Mouse (Mus musculus): Measurements from ENCODE around the gene Pcbp3. TPM values are rescaled to one million over a fixed set of nuclear protein-coding genes. Genes with fewer than 3 reads are reported as not detected.

The Pcbp3 gene
- polyA plus RNA-seq, 1 experiment = 0.32 TPM

GRCm38 (mm10) chr10:76842087-76842486 lies 119.6 kb downstream of the Pcbp3 start:
- H3K9me3 ChIP-seq (ENCODE audit: control insufficient read depth, low read length) = no peaks in the 10 kb centered on the region
- no peak overlapping the region for H3K4me3 ChIP-seq (replicated peaks)
- H3K27me3 ChIP-seq (ENCODE audit: control insufficient read depth) = no peaks in the 10 kb centered on the region
- H3K36me3 ChIP-seq (ENCODE audit: control insufficient read depth) = no peaks in the 10 kb centered on the region
- no peaks in the 10 kb centered on the region for H3K4me1 ChIP-seq (ENCODE audit: control insufficient read depth)
- TF ChIP-seq TAL1 (IDR thresholded peaks at IDR 0.05; ENCODE audit: low read length) = no peak
- TF ChIP-seq GATA1 (IDR thresholded peaks at IDR 0.05; ENCODE audit: low read length) = no peak

GRCm38 (mm10) chr10:76841220-76841619 lies 120.5 kb downstream of the Pcbp3 start:
- TF ChIP-seq TAL1 (IDR thresholded peaks at IDR 0.05; ENCODE audit: low read length) (no peak), GATA1 (IDR thresholded peaks at IDR 0.05; ENCODE audit: low read length) (no peak)
- Histone ChIP-seq H3K4me3 (replicated peaks) (no peak overlapping the region), H3K9me3 (ENCODE audit: control insufficient read depth, low read length) (no peaks in the 10 kb centered on the region), H3K36me3 (ENCODE audit: control insufficient read depth) (no peaks in the 10 kb centered on the region), H3K4me1 (ENCODE audit: control insufficient read depth) (no peaks in the 10 kb centered on the region), H3K27me3 (ENCODE audit: control insufficient read depth) (no peaks in the 10 kb centered on the region)

- Histone ChIP-seq H3K4me1 (ENCODE audit: control insufficient read depth) (no peaks in the 10 kb centered on the region), H3K9me3 (ENCODE audit: control insufficient read depth, low read length) (no peaks in the 10 kb centered on the region), H3K36me3 (ENCODE audit: control insufficient read depth) (no peaks in the 10 kb centered on the region), H3K4me3 (replicated peaks) (no peak overlapping the region), H3K27me3 (ENCODE audit: control insufficient read depth) (no peaks in the 10 kb centered on the region)
- TF ChIP-seq GATA1 (IDR thresholded peaks at IDR 0.05; ENCODE audit: low read length) (no peak), TAL1 (IDR thresholded peaks at IDR 0.05; ENCODE audit: low read length) (no peak)
Observed at GRCm38 (mm10) chr10:76840566-76840965, 121.1 kb downstream of the Pcbp3 start.

DNA sequence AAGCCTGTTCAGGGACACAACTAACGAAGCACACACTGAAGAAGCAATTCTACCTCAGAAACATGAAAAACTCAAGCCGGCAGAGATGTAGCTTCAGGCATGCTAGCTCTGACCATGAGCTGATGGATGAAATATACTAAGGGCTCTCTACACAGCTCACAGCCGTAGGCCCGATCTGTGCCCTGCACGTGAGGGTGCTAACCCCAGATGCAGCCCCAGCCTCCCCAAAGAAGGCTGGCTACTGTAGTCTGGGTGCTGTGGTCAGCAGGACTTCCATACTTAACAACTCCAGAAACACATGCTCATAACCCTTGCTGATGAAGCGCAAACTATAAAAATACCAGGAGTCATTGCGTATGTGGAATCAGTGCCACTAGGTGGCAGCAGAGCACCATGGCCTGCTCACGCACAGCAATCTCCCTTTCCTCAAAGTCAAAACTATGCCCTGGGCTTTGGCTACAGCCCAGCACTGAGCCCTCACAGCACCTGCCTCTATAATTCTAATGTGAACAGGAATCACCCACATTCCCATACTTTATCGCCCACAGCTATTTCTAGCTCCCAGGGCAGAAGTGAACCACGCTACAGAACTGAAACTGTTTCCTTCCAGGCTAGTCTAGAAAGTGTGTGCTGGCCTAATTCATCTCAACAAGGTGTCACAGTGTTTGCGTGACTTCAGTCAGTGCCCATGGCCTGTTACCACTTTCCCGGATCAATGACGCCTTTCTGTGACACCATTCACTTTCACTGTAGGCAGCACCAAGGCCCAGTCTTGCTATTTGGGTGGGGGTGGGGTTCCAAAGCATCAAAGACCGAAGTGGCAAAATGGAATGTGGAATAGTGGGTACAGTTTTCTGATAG lies 126.0 kb downstream of the Pcbp3 start:
- H3K36me3 ChIP-seq (ENCODE audit: control insufficient read depth) = no peaks in the 10 kb centered on the region
- no peak for TF ChIP-seq TAL1 (IDR thresholded peaks at IDR 0.05; ENCODE audit: low read length)
- TF ChIP-seq GATA1 (IDR thresholded peaks at IDR 0.05; ENCODE audit: low read length) = no peak

DNA sequence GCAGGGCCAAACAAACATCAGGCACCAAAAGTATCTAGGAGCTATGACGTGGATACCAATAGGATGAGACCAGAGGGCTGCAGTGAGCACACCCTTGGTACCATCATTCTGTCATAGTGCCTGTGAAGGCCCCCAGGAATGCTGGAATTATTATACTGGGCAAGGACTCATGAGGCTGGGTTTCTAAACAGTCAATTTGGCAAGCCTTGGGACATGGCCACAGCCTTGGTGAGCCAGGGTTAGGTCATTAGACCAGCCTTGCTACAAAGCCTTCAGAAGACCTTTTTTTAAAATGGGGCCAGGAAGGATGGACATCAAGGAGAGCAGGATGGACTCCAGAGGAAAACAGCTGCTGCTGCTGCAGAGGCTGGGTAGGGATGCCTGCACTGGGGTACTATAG lies 128.8 kb downstream of the Pcbp3 start:
- peaks cover 2% of the 10 kb centered on the region; the same call in 1 of the 2 replicates for H3K9me3 ChIP-seq (ENCODE audit: control insufficient read depth, low read length)
- TF ChIP-seq TAL1 (IDR thresholded peaks at IDR 0.05; ENCODE audit: low read length) (no peak), GATA1 (IDR thresholded peaks at IDR 0.05; ENCODE audit: low read length) (no peak)
- no peaks in the 10 kb centered on the region for H3K27me3 ChIP-seq (ENCODE audit: control insufficient read depth)
- no peaks in the 10 kb centered on the region for H3K36me3 ChIP-seq (ENCODE audit: control insufficient read depth)
- no peak overlapping the region for H3K4me3 ChIP-seq (replicated peaks)
- no peaks in the 10 kb centered on the region for H3K4me1 ChIP-seq (ENCODE audit: control insufficient read depth)

More for the DNA sequence above, 126.0 kb downstream of the Pcbp3 start:
- H3K4me1 ChIP-seq (ENCODE audit: control insufficient read depth) = no peaks in the 10 kb centered on the region
- no peak overlapping the region for H3K4me3 ChIP-seq (replicated peaks)
- no peaks in the 10 kb centered on the region for H3K9me3 ChIP-seq (ENCODE audit: control insufficient read depth, low read length)
- no peaks in the 10 kb centered on the region for H3K27me3 ChIP-seq (ENCODE audit: control insufficient read depth)

- no peak overlapping the region for H3K4me3 ChIP-seq (replicated peaks)
- TF ChIP-seq TAL1 (IDR thresholded peaks at IDR 0.05; ENCODE audit: low read length) (no peak), GATA1 (IDR thresholded peaks at IDR 0.05; ENCODE audit: low read length) (no peak)
- peaks cover 2% of the 10 kb centered on the region; the same call in 1 of the 2 replicates for H3K9me3 ChIP-seq (ENCODE audit: control insufficient read depth, low read length)
- no peaks in the 10 kb centered on the region for H3K4me1 ChIP-seq (ENCODE audit: control insufficient read depth)
- H3K36me3 ChIP-seq (ENCODE audit: control insufficient read depth) = no peaks in the 10 kb centered on the region
- H3K27me3 ChIP-seq (ENCODE audit: control insufficient read depth) = no peaks in the 10 kb centered on the region
Observed at GRCm38 (mm10) chr10:76831915-76832314, 129.8 kb downstream of the Pcbp3 start.

GRCm38 (mm10) chr10:76831151-76831550 lies 130.5 kb downstream of the Pcbp3 start:
- Histone ChIP-seq H3K27me3 (ENCODE audit: control insufficient read depth) (no peaks in the 10 kb centered on the region), H3K36me3 (ENCODE audit: control insufficient read depth) (no peaks in the 10 kb centered on the region), H3K9me3 (ENCODE audit: control insufficient read depth, low read length) (peaks cover 2% of the 10 kb centered on the region; the same call in 1 of the 2 replicates), H3K4me1 (ENCODE audit: control insufficient read depth) (no peaks in the 10 kb centered on the region), H3K4me3 (replicated peaks) (no peak overlapping the region)
- no peak for TF ChIP-seq GATA1 (IDR thresholded peaks at IDR 0.05; ENCODE audit: low read length)
- no peak for TF ChIP-seq TAL1 (IDR thresholded peaks at IDR 0.05; ENCODE audit: low read length)

DNA sequence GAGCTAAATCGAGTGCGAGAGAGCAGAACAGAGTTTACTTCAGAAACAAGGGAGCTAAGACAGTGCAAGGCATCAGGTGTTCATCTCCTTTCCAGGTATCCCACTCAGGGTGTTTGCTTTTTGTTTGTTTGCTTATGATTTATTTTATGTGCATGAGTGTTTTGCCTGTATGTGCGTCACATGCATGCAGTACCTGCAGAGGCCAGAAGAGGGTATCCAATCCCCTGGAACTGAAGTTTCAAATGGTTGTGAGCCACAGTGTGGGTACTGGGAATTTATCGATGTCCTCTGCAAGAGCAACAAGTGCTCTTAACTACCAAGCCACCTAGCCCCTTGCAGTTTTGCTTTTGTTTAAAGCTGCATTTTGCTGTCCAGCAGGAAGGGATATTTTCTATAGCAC lies 132.8 kb downstream of the Pcbp3 start:
- Histone ChIP-seq H3K36me3 (ENCODE audit: control insufficient read depth) (no peaks in the 10 kb centered on the region), H3K4me3 (replicated peaks) (no peak overlapping the region), H3K4me1 (ENCODE audit: control insufficient read depth) (no peaks in the 10 kb centered on the region), H3K27me3 (ENCODE audit: control insufficient read depth) (no peaks in the 10 kb centered on the region), H3K9me3 (ENCODE audit: control insufficient read depth, low read length) (peaks cover 2% of the 10 kb centered on the region; the same call in 1 of the 2 replicates)
- TF ChIP-seq TAL1 (IDR thresholded peaks at IDR 0.05; ENCODE audit: low read length) = no peak
- no peak for TF ChIP-seq GATA1 (IDR thresholded peaks at IDR 0.05; ENCODE audit: low read length)

DNA sequence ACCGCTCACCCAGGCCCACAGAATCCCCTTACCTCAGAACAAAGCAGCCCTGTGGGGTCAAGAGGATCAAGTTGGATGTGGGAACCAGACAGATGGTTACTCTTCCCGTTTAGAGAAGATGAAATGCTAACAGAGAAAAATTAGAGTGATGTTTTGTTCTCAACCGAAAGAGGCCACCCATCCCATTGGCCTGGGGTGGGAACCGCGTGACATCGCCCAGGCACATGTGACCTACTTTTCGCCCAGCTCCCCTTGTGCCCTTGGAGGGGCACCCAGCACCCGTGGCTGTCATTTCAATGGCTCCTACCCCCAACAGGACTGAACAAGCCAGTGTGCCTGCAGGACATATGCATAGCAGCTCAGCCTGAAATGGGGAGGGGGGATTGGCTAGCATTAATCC lies 139.0 kb downstream of the Pcbp3 start:
- TF ChIP-seq GATA1 (IDR thresholded peaks at IDR 0.05; ENCODE audit: low read length) (no peak), TAL1 (IDR thresholded peaks at IDR 0.05; ENCODE audit: low read length) (no peak)
- H3K27me3 ChIP-seq (ENCODE audit: control insufficient read depth) = no peaks in the 10 kb centered on the region
- H3K9me3 ChIP-seq (ENCODE audit: control insufficient read depth, low read length) = no peaks in the 10 kb centered on the region
- no peaks in the 10 kb centered on the region for H3K4me1 ChIP-seq (ENCODE audit: control insufficient read depth)
- H3K36me3 ChIP-seq (ENCODE audit: control insufficient read depth) = no peaks in the 10 kb centered on the region
- H3K4me3 ChIP-seq (replicated peaks) = no peak overlapping the region

Data from erythroblast, embryonic 14.5 days (primary cell).